Mouse (Mus musculus) lung, postnatal 36 days (tissue): ENCODE measurements around the gene Pcnt.

Experiments
- DNase-seq: peaks from one replicate; pipeline ENCODE4 v3.0.0; 2022; ENCODE audit warnings: mixed read lengths

The Pcnt gene

DNA sequence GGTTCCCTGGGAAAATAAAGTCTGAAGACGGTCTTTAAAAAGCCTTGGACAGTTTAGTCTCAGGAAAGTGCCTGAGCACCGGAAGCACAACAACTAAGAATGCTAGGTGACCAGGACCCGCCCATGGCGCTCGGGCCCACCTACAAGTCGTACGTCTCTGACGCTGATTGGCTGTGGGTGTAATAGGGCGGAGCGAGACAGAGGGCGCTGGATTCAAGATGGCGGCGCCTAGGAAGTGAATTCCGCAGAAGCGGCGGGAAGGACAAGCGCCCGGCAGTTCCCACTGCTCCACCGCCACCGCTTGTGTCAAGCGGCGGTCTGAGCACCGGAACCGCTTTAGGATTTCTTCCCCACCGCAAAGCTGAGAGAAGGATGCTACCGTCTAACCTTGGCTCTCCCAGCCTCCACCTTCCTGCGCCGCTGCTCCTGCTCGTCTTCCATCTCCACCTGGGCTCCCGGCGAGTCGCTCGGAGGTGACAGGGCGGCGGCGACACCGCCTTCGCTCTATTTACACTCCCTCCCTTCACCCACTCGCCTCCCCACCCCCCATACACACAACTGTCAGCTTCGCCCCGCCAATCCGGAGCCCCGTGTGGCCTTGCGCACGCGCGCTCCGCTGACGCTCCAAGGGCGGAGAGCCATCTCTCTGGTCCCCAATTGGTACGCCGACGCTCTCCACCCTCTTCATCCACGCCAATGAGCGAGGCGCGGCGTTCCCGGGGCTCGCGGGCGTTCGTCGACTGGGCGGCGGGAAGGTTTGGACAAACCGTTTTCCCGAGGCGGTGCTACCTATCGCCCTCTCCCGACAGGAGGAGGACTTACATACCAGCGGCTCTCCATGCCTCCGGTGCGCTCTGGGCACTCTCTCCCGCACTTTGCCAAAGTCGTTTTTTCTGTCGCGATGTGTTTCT lies at the start of gene Pcnt:
Gene Pcnt (minus strand): TSS at position 609 of the 911 bp plus-strand sequence.
- peak; percentile 98 for DNase-seq

DNA sequence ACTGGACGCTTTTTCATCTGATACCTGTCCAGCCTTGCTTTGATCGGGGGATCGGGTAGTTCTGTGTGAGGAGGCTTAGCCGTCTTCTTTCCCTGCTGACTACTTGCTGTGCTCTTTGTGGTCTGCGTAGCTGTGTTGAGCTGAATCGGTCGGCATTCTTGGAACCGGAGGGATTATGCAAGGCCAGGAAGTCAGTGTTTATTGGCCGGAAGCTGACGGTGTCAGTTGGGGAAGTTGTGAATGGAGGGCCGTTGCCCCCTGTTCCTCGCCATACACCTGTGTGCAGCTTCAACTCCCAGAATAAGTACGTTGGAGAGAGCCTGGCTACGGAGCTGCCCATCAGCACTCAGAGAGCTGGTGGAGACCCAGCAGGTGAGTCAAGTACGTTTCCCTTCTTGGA lies 46.6 kb upstream of the Pcnt start:
- DNase-seq: no peak

DNA sequence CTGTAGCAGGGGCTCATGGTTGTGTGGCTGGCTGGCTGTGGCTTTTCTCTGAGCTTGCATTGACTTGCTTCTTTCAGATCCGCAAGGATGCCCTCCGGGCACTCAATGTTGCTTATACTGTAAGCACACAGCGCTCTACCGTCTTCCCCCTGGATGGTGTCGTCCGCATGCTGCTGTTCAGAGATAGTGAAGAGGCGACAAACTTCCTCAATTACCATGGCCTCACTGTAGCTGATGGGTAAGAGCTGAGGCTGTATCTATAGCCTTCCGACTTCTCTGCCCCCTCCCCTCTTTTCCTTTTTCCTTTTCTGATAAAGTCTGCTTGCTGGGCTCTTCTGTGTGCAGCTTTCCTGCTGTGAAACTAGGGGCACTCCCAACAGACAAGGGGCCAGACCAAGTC lies 45.7 kb upstream of the Pcnt start:
- no peak for DNase-seq

DNA sequence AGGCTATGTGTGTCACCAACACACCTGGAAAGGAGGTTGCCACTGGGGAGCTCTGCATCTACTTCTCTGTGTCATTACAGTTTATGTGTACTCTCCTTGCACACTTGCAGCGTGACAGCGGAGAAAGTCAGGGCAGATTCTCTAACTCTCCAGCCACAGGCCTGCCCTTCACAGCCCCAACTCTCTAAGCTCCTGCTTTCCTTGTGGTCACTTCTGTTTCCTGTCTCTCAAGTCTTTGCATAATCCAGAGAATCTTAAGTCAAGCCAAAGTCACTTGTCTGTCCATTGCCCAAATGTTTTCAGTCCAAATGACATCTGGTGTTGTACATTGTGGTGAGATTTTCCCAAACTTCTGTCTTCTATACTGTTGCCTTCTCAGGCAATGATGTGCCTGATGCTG lies 43.7 kb upstream of the Pcnt start:
- no peak for DNase-seq

DNA sequence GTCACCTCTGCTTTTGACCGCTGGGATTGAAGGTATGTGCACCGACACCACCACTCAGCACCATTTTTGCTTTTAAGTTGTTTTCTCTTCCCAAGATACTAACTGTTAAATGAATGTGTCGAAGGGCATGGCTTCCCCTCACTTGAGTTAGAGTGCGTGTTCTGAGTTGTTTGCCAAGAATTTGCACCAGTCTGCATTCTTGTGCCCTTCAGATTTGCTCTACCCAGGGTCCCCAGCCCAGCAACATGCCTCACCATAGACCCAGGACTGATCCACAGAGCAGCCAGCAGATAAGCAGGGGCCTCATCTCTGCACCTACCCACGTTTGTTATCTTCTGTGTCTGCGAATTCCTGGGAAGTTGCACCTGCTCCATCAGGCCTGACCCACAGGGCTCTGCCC lies 38.9 kb upstream of the Pcnt start:
- no peak for DNase-seq

DNA sequence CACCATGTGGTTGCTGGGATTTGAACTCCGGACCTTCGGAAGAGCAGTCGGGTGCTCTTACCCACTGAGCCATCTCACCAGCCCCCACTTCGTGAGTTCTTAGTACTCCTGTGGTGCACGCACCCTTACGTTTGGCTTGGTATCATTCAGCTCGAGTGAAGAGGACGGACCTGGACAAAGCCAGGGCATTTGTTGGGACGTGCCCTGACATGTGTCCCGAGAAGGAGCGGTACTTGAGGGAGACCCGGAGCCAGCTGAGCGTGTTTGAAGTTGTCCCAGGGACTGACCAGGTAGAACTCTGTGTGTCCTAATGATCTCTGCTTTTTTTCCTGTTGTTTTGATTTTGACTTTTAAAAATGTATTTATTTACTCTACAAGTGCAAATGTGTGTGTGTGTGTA lies 38.3 kb upstream of the Pcnt start:
- DNase-seq: no peak

- no peak for DNase-seq
Measured at GRCm38 (mm10) chr10:76473759-76474158, 31.2 kb upstream of the Pcnt start.

- DNase-seq: peak; percentile 87
Measured at GRCm38 (mm10) chr10:76468203-76469162, 25.9 kb upstream of the Pcnt start, which contains the start of the genes Mcm3ap and Ybey. Gene Mcm3ap (plus strand): TSS chr10:76468927. Gene Ybey (minus strand): TSS chr10:76469114.

- no peak for DNase-seq
Measured at GRCm38 (mm10) chr10:76462721-76463120, 20.1 kb upstream of the Pcnt start.

DNA sequence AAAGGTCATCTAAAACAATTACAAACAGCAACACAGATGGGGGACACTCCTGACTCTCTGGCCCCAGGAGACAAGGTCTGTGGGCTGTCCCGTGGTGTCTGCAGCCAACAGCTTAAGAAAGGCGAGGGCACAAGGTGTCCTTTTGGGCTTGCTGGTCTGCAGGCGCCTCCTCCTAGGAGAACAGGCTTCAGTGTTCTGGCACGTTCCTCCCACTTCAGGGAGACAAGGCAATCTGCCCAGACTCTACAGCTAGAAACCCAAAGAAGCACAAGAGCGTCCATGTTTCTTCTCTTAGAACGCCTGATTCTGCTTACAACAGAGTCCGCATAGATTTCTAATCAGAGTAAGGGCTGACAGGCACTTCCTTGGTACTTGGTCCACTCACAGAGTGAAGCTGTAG lies 19.7 kb upstream of the Pcnt start:
- DNase-seq: peak; percentile 26

- no peak for DNase-seq
Measured at GRCm38 (mm10) chr10:76461255-76461654, 18.7 kb upstream of the Pcnt start.

DNA sequence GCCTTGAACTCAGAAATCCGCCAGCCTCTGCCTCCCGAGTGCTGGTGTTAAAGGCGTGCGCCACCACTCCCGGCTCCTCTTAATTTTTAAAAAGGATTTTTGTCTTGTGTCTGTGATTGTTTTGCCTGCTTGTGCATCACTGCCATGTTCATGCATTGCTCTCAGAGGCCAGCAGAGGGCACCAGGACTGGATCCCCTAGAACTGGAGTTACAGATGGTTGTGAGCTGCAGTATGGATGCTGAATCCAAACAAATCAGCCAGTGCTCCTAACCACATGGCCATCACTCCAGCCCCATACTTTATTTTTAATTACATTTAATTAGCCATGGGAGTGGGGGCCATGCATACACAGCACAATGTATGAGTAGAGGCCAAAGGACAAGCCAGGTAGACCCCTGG lies 12.7 kb upstream of the Pcnt start:
- peak; percentile 70 for DNase-seq

- peak; percentile 73 for DNase-seq
Measured at GRCm38 (mm10) chr10:76448851-76449250, 6.3 kb upstream of the Pcnt start, which contains the start of gene 2610028H24Rik. Gene 2610028H24Rik (plus strand): TSS chr10:76449081.

DNA sequence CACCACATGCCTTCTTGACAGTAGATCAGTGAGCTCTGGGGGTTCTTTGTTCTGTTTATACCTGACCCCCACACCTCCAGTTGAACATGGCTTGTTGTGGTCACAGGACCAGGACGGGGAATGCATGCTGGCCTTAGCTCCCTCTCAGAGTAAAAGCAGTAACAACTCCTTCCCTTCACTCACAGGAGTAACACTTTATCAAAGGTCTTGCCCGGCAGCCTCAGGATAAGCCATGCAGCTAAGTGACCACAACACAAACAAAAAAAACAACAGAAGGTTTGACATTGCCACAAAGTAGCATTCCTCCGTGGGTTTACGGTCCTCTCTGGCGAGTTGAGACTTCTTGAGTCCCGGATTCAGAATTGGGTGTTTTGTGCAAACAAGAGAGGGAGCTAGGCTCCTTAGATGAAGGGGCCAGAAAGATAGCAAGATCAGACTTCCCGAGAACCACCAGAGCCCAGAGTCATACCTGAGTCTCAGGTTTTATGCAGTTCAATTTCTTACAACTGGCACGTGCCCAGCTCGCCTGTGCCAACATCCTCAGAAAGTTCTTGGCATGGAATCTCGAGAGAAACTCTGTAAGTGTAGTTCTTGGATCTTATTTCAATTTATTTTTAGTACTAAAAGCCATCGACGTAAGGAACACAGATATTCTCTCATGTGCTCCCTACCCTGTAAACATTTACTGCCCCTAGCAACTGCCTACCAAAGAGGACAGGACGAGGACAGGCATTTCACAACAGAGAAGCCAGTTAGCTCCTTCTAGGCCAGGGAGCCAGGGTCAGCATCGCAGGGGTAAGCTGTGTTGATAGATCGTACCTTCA lies 5.0 kb upstream of the Pcnt start:
- peak; percentile 90 for DNase-seq

- DNase-seq: peak; percentile 71
Measured at GRCm38 (mm10) chr10:76445996-76446681, 3.6 kb upstream of the Pcnt start.

DNA sequence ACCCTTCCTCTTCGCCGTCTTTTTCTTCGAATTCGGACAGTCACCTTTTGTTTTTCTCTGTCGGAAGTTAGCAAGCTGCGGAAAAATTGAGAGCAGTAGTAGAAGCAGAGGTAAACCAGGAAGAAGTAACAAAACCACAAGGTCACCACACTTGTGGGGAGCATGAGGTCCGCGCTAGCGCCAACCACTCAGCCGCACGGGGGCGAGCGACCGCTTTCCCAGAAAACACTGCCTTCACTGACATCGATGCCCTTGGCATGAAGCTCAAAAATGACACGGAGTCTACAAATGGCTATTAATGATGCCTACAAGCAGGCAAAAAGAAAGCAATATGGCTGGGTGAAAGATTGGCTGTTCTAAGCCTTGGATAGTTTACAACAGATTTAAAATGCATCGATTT lies 2.3 kb downstream of the Pcnt start, which contains the start of gene AC141477.1:
Gene AC141477.1 (minus strand): TSS at position 164 of the 400 bp plus-strand sequence.
- DNase-seq: no peak

- peak; percentile 75 for DNase-seq
Measured at GRCm38 (mm10) chr10:76439107-76439890, 3.3 kb downstream of the Pcnt start.

DNA sequence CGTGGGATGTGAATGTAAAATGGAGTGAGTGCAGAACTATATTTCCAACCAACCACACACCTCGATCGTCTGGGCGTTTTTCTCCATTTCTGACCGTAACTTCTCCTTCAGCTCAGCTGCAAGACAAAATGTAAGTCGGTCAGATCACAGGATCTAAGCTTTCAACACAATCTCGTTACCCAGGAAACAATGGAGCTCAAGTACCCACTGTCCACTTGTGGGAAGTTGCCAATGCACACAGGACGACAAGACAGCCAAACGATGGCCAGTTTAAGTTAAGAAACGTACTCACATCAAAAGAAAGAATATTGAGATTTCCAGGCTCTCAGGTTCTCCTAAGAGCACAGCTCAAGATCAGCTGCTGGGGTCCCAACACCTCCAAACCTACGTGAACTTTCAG lies 8.7 kb downstream of the Pcnt start:
- DNase-seq: peak; percentile 64

- peak; percentile 7 for DNase-seq
Measured at GRCm38 (mm10) chr10:76425674-76426073, 16.9 kb downstream of the Pcnt start.

GRCm38 (mm10) chr10:76416811-76417210 lies 25.8 kb downstream of the Pcnt start:
- no peak for DNase-seq

- DNase-seq: no peak
Measured at GRCm38 (mm10) chr10:76408520-76408919, 34.1 kb downstream of the Pcnt start.
